Mouse (Mus musculus): ENCODE data around the gene Slc3a2.
A peak's percentile ranks its signal among the peaks of the same experiment; 100 is the strongest.
"Not testable (repeated sequence)": the region's sequence is repeated elsewhere in the genome, so short reads cannot be mapped to it uniquely, and the experiment has no call there.

Slc3a2 gene

GRCm38 (mm10) chr19:8722907-8723573 is at the start of gene Slc3a2:
Gene Slc3a2, minus strand, starts transcription at chr19:8723369.
- peak; percentile 97 to 98 for DNase-seq (ENCODE audit: low spot score in 2 of 2)

GRCm38 (mm10) chr19:8770567-8771270 is 47.5 kb upstream of the Slc3a2 start, which contains the start of gene Tmem223:
Gene Tmem223, plus strand, starts transcription at chr19:8770996.
- peak in 1 of 2 experiments; percentile 77 for DNase-seq (ENCODE audit: low spot score in 2 of 2)

GRCm38 (mm10) chr19:8765562-8765961 is 42.4 kb upstream of the Slc3a2 start:
- no peak for DNase-seq (ENCODE audit: low spot score in 2 of 2)

GRCm38 (mm10) chr19:8763276-8763675 is 40.1 kb upstream of the Slc3a2 start:
- DNase-seq (ENCODE audit: low spot score in 2 of 2), result no peak

GRCm38 (mm10) chr19:8760757-8761156 is 37.6 kb upstream of the Slc3a2 start:
- no peak for DNase-seq (ENCODE audit: low spot score in 2 of 2)

GRCm38 (mm10) chr19:8758899-8759298 is 35.7 kb upstream of the Slc3a2 start:
- DNase-seq (ENCODE audit: low spot score in 2 of 2), result no peak

- DNase-seq (ENCODE audit: low spot score in 2 of 2), result no peak
Observed at GRCm38 (mm10) chr19:8757471-8757998, 34.4 kb upstream of the Slc3a2 start.

GRCm38 (mm10) chr19:8756635-8757387 is 33.6 kb upstream of the Slc3a2 start, which contains the start of gene Nxf1:
Gene Nxf1, plus strand, starts transcription at chr19:8757073.
- DNase-seq (ENCODE audit: low spot score in 2 of 2), result peak; percentile 73 to 91

GRCm38 (mm10) chr19:8755652-8756051 is 32.5 kb upstream of the Slc3a2 start:
- no peak for DNase-seq (ENCODE audit: low spot score in 2 of 2)

GRCm38 (mm10) chr19:8747368-8747767 is 24.2 kb upstream of the Slc3a2 start:
- no peak for DNase-seq (ENCODE audit: low spot score in 2 of 2)

GRCm38 (mm10) chr19:8745382-8745781 is 22.2 kb upstream of the Slc3a2 start:
- no peak for DNase-seq (ENCODE audit: low spot score in 2 of 2)

GRCm38 (mm10) chr19:8742176-8742575 is 19.0 kb upstream of the Slc3a2 start:
- no peak for DNase-seq (ENCODE audit: low spot score in 2 of 2)

GRCm38 (mm10) chr19:8741243-8741869 is 18.2 kb upstream of the Slc3a2 start, which contains the start of gene Stx5a:
Gene Stx5a, plus strand, starts transcription at chr19:8741413.
- peak; percentile 93 to 97 for DNase-seq (ENCODE audit: low spot score in 2 of 2)

GRCm38 (mm10) chr19:8740603-8741002 is 17.4 kb upstream of the Slc3a2 start, which contains the start of gene 1700092M07Rik:
Gene 1700092M07Rik, plus strand, starts transcription at chr19:8740718.
- no peak for DNase-seq (ENCODE audit: low spot score in 2 of 2)

GRCm38 (mm10) chr19:8739646-8740045 is 16.5 kb upstream of the Slc3a2 start:
- DNase-seq (ENCODE audit: low spot score in 2 of 2), result no peak

- no peak for DNase-seq (ENCODE audit: low spot score in 2 of 2)
Observed at GRCm38 (mm10) chr19:8738911-8739310, 15.7 kb upstream of the Slc3a2 start.

- DNase-seq (ENCODE audit: low spot score in 2 of 2), result no peak
Observed at GRCm38 (mm10) chr19:8736160-8736467, 12.9 kb upstream of the Slc3a2 start.

GRCm38 (mm10) chr19:8735389-8736159 is 12.4 kb upstream of the Slc3a2 start, which contains the start of gene Wdr74:
Gene Wdr74, plus strand, starts transcription at chr19:8735827.
- peak; percentile 70 to 91 for DNase-seq (ENCODE audit: low spot score in 2 of 2)

- DNase-seq (ENCODE audit: low spot score in 2 of 2), result no peak
Observed at GRCm38 (mm10) chr19:8734334-8734733, 11.2 kb upstream of the Slc3a2 start.

GRCm38 (mm10) chr19:8728335-8729099 is 5.3 kb upstream of the Slc3a2 start:
- not testable (repeated sequence) for DNase-seq (ENCODE audit: low spot score in 2 of 2)
